ENCODE assay signal across 20 mouse cellular contexts in the genomic region with DNA sequence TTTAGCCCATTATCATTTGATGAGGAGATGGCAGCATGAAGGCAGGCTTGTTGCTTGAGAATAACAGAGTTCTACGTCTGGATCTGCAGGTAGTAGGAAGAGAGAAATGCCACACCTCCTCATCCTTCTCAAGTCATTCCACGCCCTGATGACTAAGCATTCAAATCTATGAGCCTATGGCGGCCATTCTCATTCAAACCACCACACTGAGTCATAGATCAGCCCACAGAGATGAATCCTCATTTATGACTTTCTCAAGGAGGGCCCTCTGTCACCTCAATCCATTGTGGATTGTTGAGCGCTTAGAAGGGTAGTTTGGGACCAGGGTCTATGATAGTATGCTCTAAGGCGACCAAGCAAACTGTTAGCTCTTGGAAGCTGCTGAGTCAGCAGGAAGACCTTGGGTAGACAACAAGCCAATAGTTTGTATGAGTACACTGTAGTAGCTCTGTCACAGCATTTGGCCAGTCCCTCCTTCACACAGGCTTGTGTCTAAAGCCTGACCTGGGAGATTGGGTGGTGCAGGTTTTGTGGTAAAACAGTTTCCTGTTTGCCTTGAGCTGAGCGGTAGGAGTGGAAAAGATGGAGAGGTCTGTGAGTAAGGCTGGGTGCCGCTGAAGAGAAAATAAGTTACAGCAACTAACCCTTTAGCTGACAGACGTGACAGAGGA. TPM values are rescaled to one million over a fixed set of nuclear protein-coding genes. Genes with fewer than 3 reads are reported as not detected.
DNase-seq lines count a peak whose midpoint lies in the region; ATAC-seq and TF ChIP-seq lines count a peak whose summit lies in the region.
"Had no signal": no experiment of that assay in that cellular context is flagged by ENCODE, and none has a peak within 500 bp of the region (broad histone marks: within the 10 kb centered on the region; RNA-seq: fewer than 3 reads in every experiment).

No protein-coding gene starts in this region.

- H3K4me2 ChIP-seq in liver, embryonic 15.5 days, result no peak overlapping the region
- H3K4me2 ChIP-seq in liver, embryonic 12.5 days, result no peak overlapping the region
- H3K4me2 ChIP-seq: lung, embryonic 15.5 days had no signal

- DNase-seq in MEL-GATA-1-ER (ENCODE audit: extremely low read depth, low read depth), result peak; percentile 23
- DNase-seq in thymus, postnatal 36 days, result peak; percentile 41 to 49
- DNase-seq in ovary, postnatal 36 days (ENCODE audit: low spot score), result no peak
- DNase-seq in forebrain, embryonic 10.5 days (ENCODE audit: extremely low spot score, low spot score), result no peak
- no peak for DNase-seq in left cerebral cortex, adult 2 months (ENCODE audit: extremely low spot score in 1 of 2, low spot score in 2 of 2)
- DNase-seq: adrenal gland, postnatal 10 days; cerebellum, postnatal 36 days; heart, adult 2 months; kidney, postnatal 10 days; layer of hippocampus, adult 9-11 months; left cerebral cortex, postnatal 4 days had no signal

- peak; percentile 37; the same call in 1 of the 2 replicates for ATAC-seq in liver, embryonic 15.5 days (ENCODE audit: insufficient read depth)
- ATAC-seq in liver, embryonic 12.5 days, result no peak; the same call in 1 of the 2 replicates
- peak; percentile 67 for ATAC-seq in inflammation-experienced regulatory T-cells, adult 6 months
- ATAC-seq: forebrain, embryonic 14.5 days had no signal

- WGBS in liver, embryonic 15.5 days (ENCODE audit: insufficient replicate concordance), result 47% methylated on average over 8 of the region's 8 CpGs
- 63% methylated on average over 8 of the region's 8 CpGs for WGBS in liver, embryonic 12.5 days (ENCODE audit: insufficient replicate concordance)
- 92% methylated on average over 8 of the region's 8 CpGs for WGBS in forebrain, embryonic 10.5 days

- H3K4me3 ChIP-seq in liver, embryonic 15.5 days (replicated peaks), result no peak overlapping the region
- H3K4me3 ChIP-seq in liver, embryonic 12.5 days, result no peak overlapping the region
- H3K4me3 ChIP-seq in forebrain, embryonic 10.5 days, result no peak overlapping the region
- no peak overlapping the region for H3K4me3 ChIP-seq in left cerebral cortex, adult 2 months
- H3K4me3 ChIP-seq: heart, adult 2 months; lung, embryonic 15.5 days; megakaryocyte, embryonic 14.5 days had no signal

- H3K27ac ChIP-seq in liver, embryonic 15.5 days (replicated peaks), result no peak overlapping the region
- no peak overlapping the region for H3K27ac ChIP-seq in liver, embryonic 12.5 days
- no peak overlapping the region for H3K27ac ChIP-seq in forebrain, embryonic 10.5 days
- H3K27ac ChIP-seq in left cerebral cortex, adult 2 months, result no peak overlapping the region
- H3K27ac ChIP-seq: heart, adult 2 months; lung, embryonic 15.5 days had no signal

- peaks cover 74% of the 10 kb centered on the region for H3K36me3 ChIP-seq in liver, embryonic 15.5 days (replicated peaks)
- H3K36me3 ChIP-seq in liver, embryonic 12.5 days, result peaks cover 91% of the 10 kb centered on the region
- H3K36me3 ChIP-seq in forebrain, embryonic 10.5 days (replicated peaks), result peaks cover 93% of the 10 kb centered on the region

- no peaks in the 10 kb centered on the region for H3K4me1 ChIP-seq in liver, embryonic 15.5 days (replicated peaks)
- H3K4me1 ChIP-seq in liver, embryonic 12.5 days, result peaks cover 10% of the 10 kb centered on the region; the same call in 1 of the 2 replicates
- H3K4me1 ChIP-seq in forebrain, embryonic 10.5 days, result no peaks in the 10 kb centered on the region
- H3K4me1 ChIP-seq: lung, embryonic 15.5 days had no signal

- no peak overlapping the region for H3K9ac ChIP-seq in liver, embryonic 15.5 days
- no peak overlapping the region for H3K9ac ChIP-seq in liver, embryonic 12.5 days
- H3K9ac ChIP-seq: lung, embryonic 15.5 days had no signal

- TF ChIP-seq CTCF in left cerebral cortex, adult 2 months (IDR thresholded peaks at IDR 0.05), result no peak

- intact Hi-C loops in left cerebral cortex, adult 2 months (cut with DNase I), result no loop called here

- H3K9me3 ChIP-seq in liver, embryonic 15.5 days (replicated peaks), result no peaks in the 10 kb centered on the region
- no peaks in the 10 kb centered on the region for H3K9me3 ChIP-seq in liver, embryonic 12.5 days (replicated peaks)
- H3K9me3 ChIP-seq in forebrain, embryonic 10.5 days, result no peaks in the 10 kb centered on the region
- H3K9me3 ChIP-seq: lung, embryonic 15.5 days had no signal

- H3K27me3 ChIP-seq in liver, embryonic 15.5 days, result no peaks in the 10 kb centered on the region
- no peaks in the 10 kb centered on the region for H3K27me3 ChIP-seq in liver, embryonic 12.5 days (replicated peaks)
- H3K27me3 ChIP-seq in forebrain, embryonic 10.5 days (ENCODE audit: poor library complexity, severe bottlenecking), result no peaks in the 10 kb centered on the region
- H3K27me3 ChIP-seq: lung, embryonic 15.5 days; megakaryocyte, embryonic 14.5 days had no signal

RNA-seq across cellular contexts. Expression of gene Mrps26, which starts 24.5 kb away (rescaled TPM):
- polyA plus RNA-seq in liver, embryonic 15.5 days (2015; fragmentation: Nextera tagmentation; extraction: Ambion mirVana), result 40.3 and 41.1 TPM in 2 replicates
- 77.5 and 79.8 TPM in 2 replicates for polyA plus RNA-seq in liver, embryonic 12.5 days (2016; fragmentation: Nextera tagmentation; extraction: Ambion mirVana)
- 10 to 100 TPM; 20.8 to 29.7 (median 27.1) TPM for polyA plus RNA-seq in inflammation-experienced regulatory T-cells, adult 6 months (2017; shearing (Covaris generic))
- polyA plus RNA-seq in forebrain, embryonic 10.5 days (2016; fragmentation: Nextera tagmentation; extraction: Ambion mirVana), result 88.5 and 92.8 TPM in 2 replicates
- total RNA-seq in left cerebral cortex, adult 2 months (2021), result 10 to 100 TPM; 72.6 to 75.6 TPM

RNA-seq across cellular contexts. Expression of gene Oxt, which starts 37.0 kb away (rescaled TPM):
- polyA plus RNA-seq in liver, embryonic 15.5 days (2015; fragmentation: Nextera tagmentation; extraction: Ambion mirVana), result not detected in 2 replicates
- polyA plus RNA-seq in liver, embryonic 12.5 days (2016; fragmentation: Nextera tagmentation; extraction: Ambion mirVana), result not detected in 2 replicates
- not detected for polyA plus RNA-seq in inflammation-experienced regulatory T-cells, adult 6 months (2017; shearing (Covaris generic))
- 0.64 TPM in 1 of 2 replicates, not detected in the other for polyA plus RNA-seq in forebrain, embryonic 10.5 days (2016; fragmentation: Nextera tagmentation; extraction: Ambion mirVana)
- total RNA-seq in left cerebral cortex, adult 2 months (2021), result 1 to 10 TPM in 1 of 2 experiments, not detected in 1; 4.4 TPM
- total RNA-seq: adrenal gland, postnatal 10 days; gastrocnemius, adult 18-20 months; heart, adult 2 months; heart, postnatal 25 days had no signal
- polyA plus RNA-seq: embryonic facial prominence, embryonic 14.5 days; forebrain, embryonic 14.5 days; heart, adult 2 months; lung, embryonic 15.5 days had no signal

RNA-seq across cellular contexts. Expression of gene Avp, which starts 43.3 kb away (rescaled TPM):
- polyA plus RNA-seq in liver, embryonic 15.5 days (2015; fragmentation: Nextera tagmentation; extraction: Ambion mirVana), result not detected in 2 replicates
- not detected in 2 replicates for polyA plus RNA-seq in liver, embryonic 12.5 days (2016; fragmentation: Nextera tagmentation; extraction: Ambion mirVana)
- polyA plus RNA-seq in inflammation-experienced regulatory T-cells, adult 6 months (2017; shearing (Covaris generic)), result not detected
- polyA plus RNA-seq in forebrain, embryonic 10.5 days (2016; fragmentation: Nextera tagmentation; extraction: Ambion mirVana), result not detected in 2 replicates
- 10 to 100 TPM in 1 of 2 experiments, not detected in 1; 22.8 TPM for total RNA-seq in left cerebral cortex, adult 2 months (2021)
- total RNA-seq: adrenal gland, postnatal 10 days; gastrocnemius, adult 18-20 months had no signal
- polyA plus RNA-seq: embryonic facial prominence, embryonic 14.5 days; heart, adult 2 months; lung, embryonic 15.5 days had no signal

Comparison
In these comparisons a context has a peak if more than half of its experiments do, and no peak if none do; other contexts are left out.
1. DNase-seq: peak in MEL-GATA-1-ER (single experiment) and thymus, postnatal 36 days (2 of 2); none in ovary, postnatal 36 days (single experiment), forebrain, embryonic 10.5 days (single experiment) and left cerebral cortex, adult 2 months (0 of 2).